Mouse (Mus musculus) heart, postnatal 0 days (tissue): Measurements from ENCODE around the gene Itm2c. TPM values are rescaled to one million over a fixed set of nuclear protein-coding genes. Genes with fewer than 3 reads are reported as not detected.

Experiments
- ATAC-seq: fragments of 200-750 bp; cut with Nextera tagmentation; 2 replicates; pipeline ENCODE4 v1.8.0; 2017; ENCODE audit warnings: low read depth, moderate number of reproducible peaks, moderate library complexity; ENCODE audit not compliant: insufficient read depth
- DNase-seq: peaks from one replicate; pipeline ENCODE4 v3.0.0-alpha.2; 2016; ENCODE audit warnings: low spot score
- H3K27ac ChIP-seq: fragments of 300-500 bp; sonication (generic); 2 replicates; pipeline ENCODE4 v1.5.1; 2014; ENCODE audit warnings: low read depth, mild to moderate bottlenecking
- H3K27me3 ChIP-seq: fragments of 300-500 bp; sonication (generic); 2 replicates; pipeline ENCODE4 v1.6.1; 2014; ENCODE audit warnings: low read length, mixed read lengths; ENCODE audit not compliant: control insufficient read depth, insufficient read depth
- H3K36me3 ChIP-seq: fragments of 300-500 bp; sonication (generic); replicated peaks from 2 replicates; pipeline ENCODE4 v1.6.1; 2014; ENCODE audit warnings: low read length, mixed read lengths; ENCODE audit not compliant: control insufficient read depth, insufficient read depth
- H3K4me1 ChIP-seq: fragments of 300-500 bp; sonication (generic); 2 replicates; pipeline ENCODE4 v1.6.1; 2014; ENCODE audit warnings: antibody characterized with exemption; ENCODE audit not compliant: control insufficient read depth, insufficient read depth
- H3K4me2 ChIP-seq: fragments of 300-500 bp; sonication (generic); 2 replicates; pipeline ENCODE4 v1.6.1; 2014; ENCODE audit warnings: low read depth, mild to moderate bottlenecking, low read length, moderate library complexity
- H3K4me3 ChIP-seq: fragments of 300-500 bp; sonication (generic); 2 replicates; pipeline ENCODE4 v1.5.1; 2014; ENCODE audit warnings: low read depth, low read length
- H3K9ac ChIP-seq: fragments of 300-500 bp; sonication (generic); replicated peaks from 2 replicates; pipeline ENCODE4 v1.6.1; 2014; ENCODE audit warnings: low read depth, low read length, mixed read lengths
- H3K9me3 ChIP-seq: fragments of 300-500 bp; sonication (generic); replicated peaks from 2 replicates; pipeline ENCODE4 v1.6.1; 2016; ENCODE audit warnings: low read length; ENCODE audit not compliant: control insufficient read depth
- CTCF ChIP-seq: IDR thresholded peaks from 2 replicates; pipeline ENCODE4 v1.5.1; 2016; ENCODE audit warnings: antibody characterized with exemption, control low read depth, low read depth
- EP300 ChIP-seq: IDR thresholded peaks from 2 replicates; pipeline ENCODE4 v1.6.1; 2016; ENCODE audit warnings: antibody characterized with exemption, low read depth
- WGBS: fragments of 180-500 bp; shearing (Covaris S2); extraction: QIAGEN DNeasy Blood & Tissue Kit; methylation state at CpG from one replicate; pipeline ENCODE4 v1.1.7; 2014; 5-methylcytosine and 5-hydroxymethylcytosine counted together
- polyA plus RNA-seq: library from polyadenylated mRNA; unstranded; fragments of >200 nt; fragmentation: Nextera tagmentation; extraction: Ambion mirVana; gene quantifications from 2 replicates; pipeline ENCODE4 v1.2.1, GENCODE M21; 2015
- total RNA-seq: library from RNA; depleted of rRNA; stranded (reverse); fragments of >200 nt; gene quantifications from 2 replicates; pipeline ENCODE4 v1.2.3, GENCODE M21; 2014; ENCODE audit warnings: low replicate concordance

Gene Itm2c
- total and polyA plus RNA-seq, 2 experiments from 2014 or later = 144 to 180 TPM

DNA sequence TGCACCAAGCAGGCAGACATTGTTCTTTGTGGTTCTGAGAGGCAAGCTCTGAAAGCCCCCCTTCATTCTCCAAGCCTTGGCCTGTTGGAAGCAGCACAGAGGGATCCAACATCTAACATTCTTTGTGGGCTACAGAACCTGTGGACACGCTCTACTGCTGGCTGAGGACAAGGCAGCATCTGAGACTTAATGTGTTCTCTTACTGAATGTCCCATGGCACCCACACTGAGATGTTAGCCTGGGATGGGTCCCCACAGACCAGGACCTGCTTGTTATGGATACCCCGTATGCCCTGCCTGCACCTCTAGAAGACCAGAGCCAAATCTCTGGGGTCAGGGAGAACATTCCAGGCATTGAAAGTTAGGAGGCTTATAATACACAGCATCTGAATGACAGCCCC, 40.2 kb upstream of the Itm2c start:
- Histone ChIP-seq H3K27me3 (no peaks in the 10 kb centered on the region), H3K27ac (no peak overlapping the region), H3K9ac (no peak overlapping the region), H3K36me3 (peaks cover 22% of the 10 kb centered on the region), H3K4me2 (no peak overlapping the region), H3K9me3 (no peaks in the 10 kb centered on the region), H3K4me1 (no peaks in the 10 kb centered on the region), H3K4me3 (no peak overlapping the region)
- 89% methylated on average over 2 of the region's 2 CpGs for WGBS
- TF ChIP-seq CTCF (no peak), EP300 (no peak)
- ATAC-seq (no peak), DNase-seq (no peak)

DNA sequence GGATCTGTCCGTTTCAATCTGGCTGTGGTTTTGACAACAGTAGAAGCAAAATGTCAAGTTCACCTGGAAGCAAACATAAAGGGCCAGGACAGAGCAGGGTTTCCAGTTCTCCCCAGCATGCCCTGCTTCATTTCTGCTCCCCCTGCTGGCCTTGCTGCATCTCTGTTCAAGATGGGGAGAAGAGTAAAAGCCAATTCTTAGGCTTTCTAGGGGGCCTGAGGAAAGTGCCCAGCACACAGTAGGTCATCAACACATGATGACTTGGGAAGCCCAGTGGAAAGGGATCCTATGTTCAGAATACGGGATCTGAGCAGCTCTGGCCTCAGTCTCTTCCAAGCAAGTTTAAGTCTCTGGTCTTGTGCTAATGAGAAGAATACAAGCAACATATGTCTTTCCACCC, 39.6 kb upstream of the Itm2c start:
- WGBS = 69% methylated on average over 2 of the region's 2 CpGs
- no peak overlapping the region for H3K9ac ChIP-seq
- no peak overlapping the region for H3K27ac ChIP-seq
- H3K4me3 ChIP-seq = no peak overlapping the region
- no peak for ATAC-seq
- TF ChIP-seq CTCF = 0 out of 2 replicates have a peak, but pooled peaks have one; percentile 10
- no peak for TF ChIP-seq EP300
- peaks cover 16% of the 10 kb centered on the region for H3K36me3 ChIP-seq
- no peaks in the 10 kb centered on the region for H3K9me3 ChIP-seq
- no peaks in the 10 kb centered on the region for H3K27me3 ChIP-seq
- H3K4me1 ChIP-seq = no peaks in the 10 kb centered on the region
- H3K4me2 ChIP-seq = no peak overlapping the region
- no peak for DNase-seq

DNA sequence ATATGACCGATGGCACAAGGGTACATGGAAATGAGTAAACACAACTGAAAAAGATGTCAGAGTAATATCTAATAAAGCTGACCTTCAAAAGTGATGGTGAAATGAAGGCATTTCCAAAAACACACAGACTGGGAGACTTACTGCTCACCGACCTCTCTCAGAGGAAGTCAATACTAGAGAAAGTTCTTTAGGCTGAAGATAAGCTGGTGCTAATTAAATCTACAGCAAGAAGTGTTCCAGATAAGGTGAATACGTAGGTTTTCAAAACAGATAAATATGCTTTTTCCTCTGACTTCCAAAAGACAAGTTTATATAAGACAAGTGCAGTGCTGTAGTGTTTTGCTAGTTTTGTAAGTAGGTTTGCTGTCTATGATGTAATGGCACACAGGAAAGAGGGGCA, 37.8 kb upstream of the Itm2c start:
- peaks cover 15% of the 10 kb centered on the region; the same call in 1 of the 2 replicates for H3K36me3 ChIP-seq
- 36% methylated on average over 3 of the region's 3 CpGs for WGBS
- H3K27ac ChIP-seq = no peak overlapping the region
- H3K27me3 ChIP-seq = no peaks in the 10 kb centered on the region
- no peak for DNase-seq
- no peaks in the 10 kb centered on the region for H3K4me1 ChIP-seq
- no peak overlapping the region for H3K4me2 ChIP-seq
- no peak overlapping the region for H3K4me3 ChIP-seq
- no peak for ATAC-seq
- no peak for TF ChIP-seq EP300
- no peak for TF ChIP-seq CTCF
- H3K9me3 ChIP-seq = peaks cover 1% of the 10 kb centered on the region; the same call in 1 of the 2 replicates
- H3K9ac ChIP-seq = no peak overlapping the region

DNA sequence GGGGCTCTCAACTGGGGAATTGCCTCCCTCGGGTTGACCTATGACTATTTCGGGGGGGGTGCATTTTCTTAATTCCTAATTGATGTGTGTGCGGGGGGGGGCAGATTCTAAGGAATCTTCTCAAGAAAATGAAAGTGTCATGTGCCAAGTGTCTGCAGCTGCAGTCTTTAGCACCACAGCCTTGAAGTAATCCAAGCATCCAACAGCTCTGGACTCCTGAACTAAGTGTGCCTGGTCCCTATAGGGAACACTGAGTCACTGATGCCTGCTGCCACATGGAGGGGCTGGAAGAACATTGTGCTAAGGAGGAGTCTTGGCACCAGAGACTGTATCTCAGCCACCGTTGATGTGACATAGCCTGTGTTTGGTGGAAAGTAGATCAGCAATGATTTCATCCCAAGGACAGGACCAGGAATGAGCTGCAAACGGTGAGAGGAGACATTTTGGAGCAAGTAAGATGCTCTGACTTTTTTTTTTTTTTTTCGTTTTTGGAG, 36.8 kb upstream of the Itm2c start:
- ATAC-seq = no peak
- Histone ChIP-seq H3K4me3 (no peak overlapping the region), H3K9me3 (peaks cover 9% of the 10 kb centered on the region; the same call in 1 of the 2 replicates), H3K9ac (no peak overlapping the region), H3K4me2 (no peak overlapping the region), H3K4me1 (no peaks in the 10 kb centered on the region), H3K27me3 (no peaks in the 10 kb centered on the region), H3K36me3 (peaks cover 9% of the 10 kb centered on the region; the same call in 1 of the 2 replicates), H3K27ac (no peak overlapping the region)
- TF ChIP-seq EP300 = no peak
- peak; percentile 8; the same call in 1 of the 2 replicates for TF ChIP-seq CTCF
- no peak for DNase-seq
- 68% methylated on average over 6 of the region's 6 CpGs for WGBS

DNA sequence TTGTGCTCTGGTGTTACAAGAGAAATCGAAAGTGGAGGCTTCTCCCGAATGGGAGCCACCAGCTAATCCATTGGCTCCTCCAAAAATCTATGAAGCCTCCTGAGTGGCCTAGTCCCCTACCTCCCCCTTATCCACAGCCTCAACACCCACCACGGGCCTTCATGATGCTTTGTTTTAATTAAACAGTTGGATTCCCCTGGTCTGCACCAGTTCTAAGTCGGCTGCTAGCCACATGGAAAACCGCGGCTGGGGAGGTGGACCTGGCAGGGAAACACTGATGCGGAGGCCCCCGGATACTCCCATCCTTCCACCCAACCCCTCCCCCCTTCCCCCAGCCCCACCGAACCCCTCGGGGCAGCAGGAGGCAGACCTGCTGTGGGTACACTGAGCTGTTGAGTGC, 29.7 kb upstream of the Itm2c start:
- H3K27me3 ChIP-seq = no peaks in the 10 kb centered on the region
- peaks cover 5% of the 10 kb centered on the region; the same call in 1 of the 2 replicates for H3K4me1 ChIP-seq
- no peak overlapping the region for H3K27ac ChIP-seq
- H3K9me3 ChIP-seq = peaks cover 15% of the 10 kb centered on the region; the same call in 1 of the 2 replicates
- no peaks in the 10 kb centered on the region for H3K36me3 ChIP-seq
- WGBS = 90% methylated on average over 10 of the region's 10 CpGs
- no peak for TF ChIP-seq EP300
- TF ChIP-seq CTCF = no peak
- H3K4me2 ChIP-seq = no peak overlapping the region
- ATAC-seq (no peak), DNase-seq (no peak)
- H3K4me3 ChIP-seq = no peak overlapping the region
- no peak overlapping the region for H3K9ac ChIP-seq

DNA sequence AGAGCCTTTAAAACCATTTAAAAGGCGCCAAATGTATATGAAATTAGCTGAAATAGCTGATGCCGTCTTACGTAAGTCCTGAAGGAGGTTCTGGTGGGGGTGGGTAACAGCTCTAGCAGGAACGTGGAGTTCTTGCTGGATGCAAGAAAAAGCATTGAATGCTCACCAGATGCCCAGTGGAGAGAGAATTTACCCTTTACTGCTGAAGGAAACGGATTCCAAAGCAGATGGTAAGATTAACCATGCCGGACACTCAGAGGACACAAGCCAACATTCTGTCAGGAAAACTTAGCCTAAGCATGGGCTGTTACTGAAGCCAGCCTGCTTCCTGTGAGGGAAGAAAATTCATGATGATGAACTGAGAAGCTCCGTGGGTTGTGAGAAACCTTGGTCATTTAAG, 24.1 kb upstream of the Itm2c start:
- no peak for DNase-seq
- Histone ChIP-seq H3K4me1 (peaks cover 5% of the 10 kb centered on the region; the same call in 1 of the 2 replicates), H3K36me3 (no peaks in the 10 kb centered on the region), H3K27ac (no peak overlapping the region), H3K9ac (no peak overlapping the region), H3K9me3 (0 out of 2 replicates have a peak, but pooled peaks cover 6% of the 10 kb centered on the region), H3K4me2 (no peak overlapping the region), H3K4me3 (no peak overlapping the region), H3K27me3 (no peaks in the 10 kb centered on the region)
- ATAC-seq = no peak
- TF ChIP-seq EP300 (no peak), CTCF (no peak)
- WGBS = 70% methylated on average over 7 of the region's 7 CpGs
